Mouse (Mus musculus): ENCODE data around the gene Hist1h3d.
"Not testable (repeated sequence)": the region's sequence is repeated elsewhere in the genome, so short reads cannot be mapped to it uniquely, and the experiment has no call there.

Gene Hist1h3d

GRCm38 (mm10) chr13:23575271-23575851, at the start of gene Hist1h3d:
TSS of gene Hist1h3d (plus strand) at chr13:23575763.
- DNase-seq (ENCODE audit: low spot score in 2 of 2) = peak in 1 of 2 experiments; percentile 33

- DNase-seq (ENCODE audit: low spot score in 2 of 2) = no peak
Observed at GRCm38 (mm10) chr13:23525901-23526300, 49.7 kb upstream of the Hist1h3d start.

- peak; percentile 82 to 91 for DNase-seq (ENCODE audit: low spot score in 2 of 2)
Observed at GRCm38 (mm10) chr13:23526312-23526711, 49.3 kb upstream of the Hist1h3d start.

- DNase-seq (ENCODE audit: low spot score in 2 of 2) = no peak
Observed at GRCm38 (mm10) chr13:23529005-23529404, 46.6 kb upstream of the Hist1h3d start.

- DNase-seq (ENCODE audit: low spot score in 2 of 2) = no peak
Observed at GRCm38 (mm10) chr13:23529480-23530165, 45.9 kb upstream of the Hist1h3d start.

- DNase-seq (ENCODE audit: low spot score in 2 of 2) = peak in 1 of 2 experiments; percentile 41
Observed at GRCm38 (mm10) chr13:23530181-23530900, 45.2 kb upstream of the Hist1h3d start.

GRCm38 (mm10) chr13:23530901-23531875, 44.4 kb upstream of the Hist1h3d start, which contains the start of gene Hist1h4h:
TSS of gene Hist1h4h (plus strand) at chr13:23531050.
- DNase-seq (ENCODE audit: low spot score in 2 of 2) = peak; percentile 95

GRCm38 (mm10) chr13:23532262-23533075, 43.1 kb upstream of the Hist1h3d start:
- DNase-seq (ENCODE audit: low spot score in 2 of 2) = no peak

- DNase-seq (ENCODE audit: low spot score in 2 of 2) = peak in 1 of 2 experiments; percentile 52
Observed at GRCm38 (mm10) chr13:23533560-23534367, 41.8 kb upstream of the Hist1h3d start, which contains the start of gene Hist1h2af. TSS of gene Hist1h2af (plus strand) at chr13:23533906.

- no peak for DNase-seq (ENCODE audit: low spot score in 2 of 2)
Observed at GRCm38 (mm10) chr13:23534368-23535131, 41.0 kb upstream of the Hist1h3d start.

- peak; percentile 75 to 78 for DNase-seq (ENCODE audit: low spot score in 2 of 2)
Observed at GRCm38 (mm10) chr13:23535137-23536075, 40.2 kb upstream of the Hist1h3d start, which contains the start of gene Hist1h3g. TSS of gene Hist1h3g (plus strand) at chr13:23535422.

GRCm38 (mm10) chr13:23536076-23536822, 39.3 kb upstream of the Hist1h3d start:
- DNase-seq (ENCODE audit: low spot score in 2 of 2) = no peak

GRCm38 (mm10) chr13:23537006-23537710, 38.4 kb upstream of the Hist1h3d start:
- no peak for DNase-seq (ENCODE audit: low spot score in 2 of 2)

- DNase-seq (ENCODE audit: low spot score in 2 of 2) = no peak
Observed at GRCm38 (mm10) chr13:23538249-23538648, 37.3 kb upstream of the Hist1h3d start.

GRCm38 (mm10) chr13:23539821-23540220, 35.7 kb upstream of the Hist1h3d start:
- DNase-seq (ENCODE audit: low spot score in 2 of 2) = not testable (repeated sequence)

- no peak for DNase-seq (ENCODE audit: low spot score in 2 of 2)
Observed at GRCm38 (mm10) chr13:23541497-23541896, 34.1 kb upstream of the Hist1h3d start.

Measured in urinary bladder, postnatal 4 days (tissue).